Mouse (Mus musculus): ENCODE results near the gene Abhd2. TPM values are rescaled to one million over a fixed set of nuclear protein-coding genes. Genes with fewer than 3 reads are reported as not detected.

Abhd2 gene
- polyA plus RNA-seq, 1 experiment from 2014 or later: 20.3 TPM

- ATAC-seq (ENCODE audit: low read depth): no peak
- Histone ChIP-seq H3K4me1 (ENCODE audit: control insufficient read depth, insufficient read depth, low read length) (no peaks in the 10 kb centered on the region), H3K9me3 (ENCODE audit: control insufficient read depth, low read length) (no peaks in the 10 kb centered on the region), H3K4me3 (ENCODE audit: low read depth, low read length) (no peak overlapping the region), H3K27ac (ENCODE audit: low read depth, low read length) (no peak overlapping the region), H3K9ac (replicated peaks; ENCODE audit: low read depth, low read length) (no peak overlapping the region), H3K4me2 (ENCODE audit: low read depth, low read length) (no peak overlapping the region), H3K36me3 (ENCODE audit: control insufficient read depth, insufficient read depth, low read length) (no peaks in the 10 kb centered on the region), H3K27me3 (ENCODE audit: control insufficient read depth, insufficient read depth, low read length) (no peaks in the 10 kb centered on the region)
- WGBS: 90% methylated on average over 4 of the region's 4 CpGs
Observed at GRCm38 (mm10) chr7:79256716-79257115, 16.3 kb upstream of the Abhd2 start.

- no peak overlapping the region for H3K27ac ChIP-seq (ENCODE audit: low read depth, low read length)
- H3K4me1 ChIP-seq (ENCODE audit: control insufficient read depth, insufficient read depth, low read length): no peaks in the 10 kb centered on the region
- H3K27me3 ChIP-seq (ENCODE audit: control insufficient read depth, insufficient read depth, low read length): no peaks in the 10 kb centered on the region
- no peak for ATAC-seq (ENCODE audit: low read depth)
- no peak overlapping the region for H3K4me3 ChIP-seq (ENCODE audit: low read depth, low read length)
- no peak overlapping the region for H3K4me2 ChIP-seq (ENCODE audit: low read depth, low read length)
- WGBS: 83% methylated on average over 10 of the region's 10 CpGs
- H3K9me3 ChIP-seq (ENCODE audit: control insufficient read depth, low read length): no peaks in the 10 kb centered on the region
- no peaks in the 10 kb centered on the region for H3K36me3 ChIP-seq (ENCODE audit: control insufficient read depth, insufficient read depth, low read length)
- no peak overlapping the region for H3K9ac ChIP-seq (replicated peaks; ENCODE audit: low read depth, low read length)
Observed at GRCm38 (mm10) chr7:79258981-79259542, 13.9 kb upstream of the Abhd2 start.

GRCm38 (mm10) chr7:79262478-79262877, 10.5 kb upstream of the Abhd2 start:
- WGBS: 82% methylated on average over 8 of the region's 8 CpGs
- H3K36me3 ChIP-seq (ENCODE audit: control insufficient read depth, insufficient read depth, low read length): no peaks in the 10 kb centered on the region

GRCm38 (mm10) chr7:79263776-79264175, 9.2 kb upstream of the Abhd2 start:
- 92% methylated on average over 3 of the region's 3 CpGs for WGBS
- no peak overlapping the region for H3K9ac ChIP-seq (replicated peaks; ENCODE audit: low read depth, low read length)

More at GRCm38 (mm10) chr7:79262478-79262877, 10.5 kb upstream of the Abhd2 start:
- H3K4me1 ChIP-seq (ENCODE audit: control insufficient read depth, insufficient read depth, low read length): no peaks in the 10 kb centered on the region
- no peak overlapping the region for H3K4me3 ChIP-seq (ENCODE audit: low read depth, low read length)
- H3K4me2 ChIP-seq (ENCODE audit: low read depth, low read length): no peak overlapping the region
- no peak overlapping the region for H3K9ac ChIP-seq (replicated peaks; ENCODE audit: low read depth, low read length)
- ATAC-seq (ENCODE audit: low read depth): no peak
- no peak overlapping the region for H3K27ac ChIP-seq (ENCODE audit: low read depth, low read length)
- no peaks in the 10 kb centered on the region for H3K9me3 ChIP-seq (ENCODE audit: control insufficient read depth, low read length)
- no peaks in the 10 kb centered on the region for H3K27me3 ChIP-seq (ENCODE audit: control insufficient read depth, insufficient read depth, low read length)

GRCm38 (mm10) chr7:79266228-79266627, 6.8 kb upstream of the Abhd2 start:
- 67% methylated on average over 4 of the region's 4 CpGs for WGBS
- Histone ChIP-seq H3K27me3 (ENCODE audit: control insufficient read depth, insufficient read depth, low read length) (no peaks in the 10 kb centered on the region), H3K9me3 (ENCODE audit: control insufficient read depth, low read length) (no peaks in the 10 kb centered on the region), H3K4me3 (ENCODE audit: low read depth, low read length) (no peak overlapping the region), H3K9ac (replicated peaks; ENCODE audit: low read depth, low read length) (no peak overlapping the region), H3K27ac (ENCODE audit: low read depth, low read length) (no peak overlapping the region), H3K36me3 (ENCODE audit: control insufficient read depth, insufficient read depth, low read length) (no peaks in the 10 kb centered on the region), H3K4me1 (ENCODE audit: control insufficient read depth, insufficient read depth, low read length) (0 out of 2 replicates have a peak, but pooled peaks cover 3% of the 10 kb centered on the region), H3K4me2 (ENCODE audit: low read depth, low read length) (no peak overlapping the region)
- no peak for ATAC-seq (ENCODE audit: low read depth)

More at GRCm38 (mm10) chr7:79263776-79264175, 9.2 kb upstream of the Abhd2 start:
- no peak overlapping the region for H3K4me3 ChIP-seq (ENCODE audit: low read depth, low read length)
- H3K4me1 ChIP-seq (ENCODE audit: control insufficient read depth, insufficient read depth, low read length): 0 out of 2 replicates have a peak, but pooled peaks cover 3% of the 10 kb centered on the region
- H3K36me3 ChIP-seq (ENCODE audit: control insufficient read depth, insufficient read depth, low read length): no peaks in the 10 kb centered on the region
- no peaks in the 10 kb centered on the region for H3K9me3 ChIP-seq (ENCODE audit: control insufficient read depth, low read length)
- ATAC-seq (ENCODE audit: low read depth): no peak
- H3K27ac ChIP-seq (ENCODE audit: low read depth, low read length): no peak overlapping the region
- H3K27me3 ChIP-seq (ENCODE audit: control insufficient read depth, insufficient read depth, low read length): no peaks in the 10 kb centered on the region
- no peak overlapping the region for H3K4me2 ChIP-seq (ENCODE audit: low read depth, low read length)

GRCm38 (mm10) chr7:79267690-79268388, 5.2 kb upstream of the Abhd2 start:
- Histone ChIP-seq H3K27me3 (ENCODE audit: control insufficient read depth, insufficient read depth, low read length) (no peaks in the 10 kb centered on the region), H3K4me1 (ENCODE audit: control insufficient read depth, insufficient read depth, low read length) (peaks cover 6% of the 10 kb centered on the region; the same call in 1 of the 2 replicates), H3K9ac (replicated peaks; ENCODE audit: low read depth, low read length) (no peak overlapping the region), H3K36me3 (ENCODE audit: control insufficient read depth, insufficient read depth, low read length) (no peaks in the 10 kb centered on the region), H3K9me3 (ENCODE audit: control insufficient read depth, low read length) (no peaks in the 10 kb centered on the region), H3K4me2 (ENCODE audit: low read depth, low read length) (no peak overlapping the region), H3K27ac (ENCODE audit: low read depth, low read length) (no peak overlapping the region), H3K4me3 (ENCODE audit: low read depth, low read length) (no peak overlapping the region)
- 25% methylated on average over 7 of the region's 7 CpGs for WGBS
- ATAC-seq (ENCODE audit: low read depth): no peak

- H3K9ac ChIP-seq (replicated peaks; ENCODE audit: low read depth, low read length): no peak overlapping the region
- WGBS: 87% methylated on average over 8 of the region's 8 CpGs
- H3K27me3 ChIP-seq (ENCODE audit: control insufficient read depth, insufficient read depth, low read length): no peaks in the 10 kb centered on the region
- no peak overlapping the region for H3K4me2 ChIP-seq (ENCODE audit: low read depth, low read length)
- H3K4me1 ChIP-seq (ENCODE audit: control insufficient read depth, insufficient read depth, low read length): peaks cover 8% of the 10 kb centered on the region; the same call in 1 of the 2 replicates
- H3K27ac ChIP-seq (ENCODE audit: low read depth, low read length): no peak overlapping the region
- no peak overlapping the region for H3K4me3 ChIP-seq (ENCODE audit: low read depth, low read length)
- no peaks in the 10 kb centered on the region for H3K36me3 ChIP-seq (ENCODE audit: control insufficient read depth, insufficient read depth, low read length)
- ATAC-seq (ENCODE audit: low read depth): no peak
- H3K9me3 ChIP-seq (ENCODE audit: control insufficient read depth, low read length): no peaks in the 10 kb centered on the region
Observed at GRCm38 (mm10) chr7:79268897-79269296, 4.1 kb upstream of the Abhd2 start.

- 77% methylated on average over 8 of the region's 8 CpGs for WGBS
Observed at GRCm38 (mm10) chr7:79269411-79269810, 3.6 kb upstream of the Abhd2 start.

GRCm38 (mm10) chr7:79269866-79270265, 3.1 kb upstream of the Abhd2 start:
- no peak overlapping the region for H3K9ac ChIP-seq (replicated peaks; ENCODE audit: low read depth, low read length)
- 83% methylated on average over 1 of the region's 1 CpGs for WGBS
- no peak for ATAC-seq (ENCODE audit: low read depth)

More at GRCm38 (mm10) chr7:79269411-79269810, 3.6 kb upstream of the Abhd2 start:
- Histone ChIP-seq H3K4me2 (ENCODE audit: low read depth, low read length) (no peak overlapping the region), H3K27ac (ENCODE audit: low read depth, low read length) (no peak overlapping the region), H3K27me3 (ENCODE audit: control insufficient read depth, insufficient read depth, low read length) (no peaks in the 10 kb centered on the region), H3K9me3 (ENCODE audit: control insufficient read depth, low read length) (no peaks in the 10 kb centered on the region), H3K4me1 (ENCODE audit: control insufficient read depth, insufficient read depth, low read length) (peaks cover 13% of the 10 kb centered on the region), H3K4me3 (ENCODE audit: low read depth, low read length) (no peak overlapping the region), H3K9ac (replicated peaks; ENCODE audit: low read depth, low read length) (no peak overlapping the region), H3K36me3 (ENCODE audit: control insufficient read depth, insufficient read depth, low read length) (no peaks in the 10 kb centered on the region)
- ATAC-seq (ENCODE audit: low read depth): no peak

More at GRCm38 (mm10) chr7:79269866-79270265, 3.1 kb upstream of the Abhd2 start:
- Histone ChIP-seq H3K4me2 (ENCODE audit: low read depth, low read length) (no peak overlapping the region), H3K4me1 (ENCODE audit: control insufficient read depth, insufficient read depth, low read length) (peaks cover 18% of the 10 kb centered on the region), H3K36me3 (ENCODE audit: control insufficient read depth, insufficient read depth, low read length) (no peaks in the 10 kb centered on the region), H3K4me3 (ENCODE audit: low read depth, low read length) (no peak overlapping the region), H3K27me3 (ENCODE audit: control insufficient read depth, insufficient read depth, low read length) (no peaks in the 10 kb centered on the region), H3K9me3 (ENCODE audit: control insufficient read depth, low read length) (no peaks in the 10 kb centered on the region), H3K27ac (ENCODE audit: low read depth, low read length) (no peak overlapping the region)
